Mouse (Mus musculus): ENCODE data around the gene Themis3. TPM values are rescaled to one million over a fixed set of nuclear protein-coding genes. Genes with fewer than 3 reads are reported as not detected.

Gene Themis3
- total RNA-seq (2021): not detected

DNA sequence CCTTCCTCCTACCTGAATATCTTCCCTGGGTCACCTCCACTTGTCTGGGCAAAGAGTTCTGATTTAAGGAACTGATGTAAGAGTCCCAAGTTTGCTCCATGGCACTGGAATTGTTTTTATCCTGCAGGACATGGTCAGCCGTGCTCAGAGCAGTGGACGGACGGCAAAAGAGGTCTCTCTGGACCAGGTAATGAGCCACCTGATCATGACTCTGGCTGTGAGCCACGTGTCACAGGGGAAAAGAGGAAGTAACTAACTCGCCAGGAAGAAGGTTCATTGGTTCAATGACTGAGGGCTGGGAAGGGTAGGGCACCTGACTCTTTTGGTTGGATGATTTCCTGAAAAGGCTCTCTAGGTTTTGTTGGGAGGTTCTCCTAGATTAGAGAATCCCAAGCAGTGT is at the start of gene Themis3:
Gene Themis3, minus strand, starts transcription at position 187 of the 400 bp plus-strand sequence.
- DNase-seq: no peak
- intact Hi-C loops (cut with DNase I): no loop called here

DNA sequence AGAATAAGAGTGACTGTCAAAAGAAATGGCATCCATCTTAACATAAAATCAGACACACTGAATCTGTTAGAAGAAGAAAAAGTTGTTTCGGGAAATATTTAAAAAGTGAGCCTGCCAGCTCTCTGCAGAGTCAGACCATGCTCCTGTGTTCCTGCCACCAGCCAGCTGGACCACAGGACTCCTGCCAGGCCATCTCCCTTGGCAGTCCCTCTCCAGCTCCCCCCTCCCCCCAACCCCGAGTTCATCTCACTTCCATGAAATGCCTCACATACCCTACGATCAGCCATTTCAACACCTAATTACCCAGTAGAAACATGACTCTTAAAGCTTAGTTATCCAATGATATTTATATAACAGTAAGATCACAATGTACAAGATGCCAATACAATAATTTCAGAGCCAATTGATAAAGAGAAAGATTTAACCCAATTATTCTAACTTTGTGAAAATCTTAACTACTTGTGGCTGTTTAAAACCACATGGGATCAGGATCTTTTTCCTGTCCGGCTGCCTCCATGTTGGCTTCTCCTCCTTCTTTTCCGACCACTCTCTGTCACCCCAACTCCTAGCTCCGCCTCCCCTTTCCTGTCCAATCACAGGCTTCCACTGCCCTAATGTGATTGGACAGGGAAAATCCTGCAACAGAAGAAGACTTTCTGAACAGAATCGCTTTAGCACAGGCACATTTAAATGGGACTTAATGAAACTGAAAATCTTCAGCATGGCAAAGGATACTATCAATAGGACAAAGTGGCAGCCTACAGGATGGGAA is 43.7 kb upstream of the Themis3 start:
- intact Hi-C loops (cut with DNase I): no loop called here

DNA sequence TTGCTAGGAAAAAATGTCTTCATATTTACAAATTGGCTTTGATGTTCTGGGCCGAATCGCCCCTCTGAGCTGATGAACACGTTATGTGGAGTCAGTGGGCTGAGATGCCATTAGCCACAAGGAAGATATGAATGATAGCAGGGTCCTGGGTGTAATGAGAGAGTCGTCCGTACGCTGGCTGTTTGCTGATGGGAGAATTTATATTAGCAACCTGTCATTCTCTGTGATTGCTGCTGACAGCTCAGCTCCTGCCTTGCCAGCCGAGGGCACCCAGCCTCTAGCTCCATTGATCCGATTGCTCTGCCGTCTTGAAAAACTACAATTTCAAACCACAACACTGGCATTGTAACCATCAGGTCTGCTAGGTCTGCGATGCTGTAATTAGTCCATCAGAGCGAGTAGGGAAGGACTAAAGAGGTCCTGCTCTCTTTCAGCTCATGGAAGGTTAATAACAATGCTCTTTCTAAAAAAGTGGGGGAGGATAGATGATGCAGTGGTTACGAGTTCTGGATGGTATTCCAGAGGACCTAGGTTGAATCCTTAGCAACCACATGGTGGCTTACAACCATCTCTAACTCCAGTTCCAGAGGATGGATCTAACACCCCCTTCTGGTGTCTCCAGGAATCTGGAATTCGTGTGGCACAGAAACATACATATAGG is 25.7 kb upstream of the Themis3 start:
- intact Hi-C loops (cut with DNase I): no loop called here
- no peak for DNase-seq

More for the DNA sequence above, 43.7 kb upstream of the Themis3 start:
- DNase-seq: peak in 1 of 2 experiments; percentile 8

DNA sequence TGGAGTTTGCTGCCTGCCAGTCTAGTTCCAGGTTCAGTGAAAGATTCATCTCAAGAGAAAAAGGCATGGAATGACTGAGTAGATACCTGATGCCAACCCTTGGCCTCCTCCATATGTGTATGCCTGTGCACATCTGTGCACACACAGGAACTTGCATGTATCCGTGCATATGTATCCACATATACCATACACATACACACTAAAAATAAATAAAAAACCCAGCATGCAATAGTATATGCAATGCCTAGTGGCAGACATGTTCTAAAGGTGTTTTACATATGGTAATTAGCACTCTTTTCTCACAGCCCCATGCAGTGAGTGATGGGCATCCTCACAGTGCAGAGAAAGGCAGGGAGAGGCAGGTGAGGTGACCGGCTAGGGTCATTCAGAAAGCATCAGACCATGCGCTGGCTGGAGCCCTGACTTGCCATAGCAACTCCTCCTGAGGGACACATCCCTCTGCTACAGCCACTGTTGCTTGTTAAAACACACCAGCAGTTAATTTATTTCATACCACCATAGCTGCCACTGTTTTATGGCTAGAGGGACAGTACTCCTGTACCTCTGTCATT is 24.9 kb upstream of the Themis3 start:
- DNase-seq: no peak
- intact Hi-C loops (cut with DNase I): no loop called here

DNA sequence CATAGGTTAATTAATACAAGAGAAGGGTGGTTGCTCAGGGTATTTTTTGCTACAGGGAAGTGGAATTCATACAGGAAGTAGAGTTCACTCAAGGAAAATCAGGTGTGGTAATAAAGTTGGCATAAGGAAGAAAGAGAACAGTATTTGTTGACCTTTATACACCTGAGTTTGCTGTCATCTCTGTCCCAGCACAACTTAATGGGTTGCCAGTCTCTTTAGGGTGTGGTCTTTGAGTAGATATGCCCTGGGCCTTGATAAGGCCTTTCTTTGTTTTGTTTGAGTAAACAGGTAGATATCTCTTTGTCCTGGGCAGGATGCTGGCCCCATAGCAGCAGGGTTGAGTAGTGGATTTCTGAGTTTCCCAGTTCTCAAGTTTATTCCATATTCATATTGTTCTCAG is 15.6 kb upstream of the Themis3 start:
- intact Hi-C loops (cut with DNase I): no loop called here
- DNase-seq: no peak

DNA sequence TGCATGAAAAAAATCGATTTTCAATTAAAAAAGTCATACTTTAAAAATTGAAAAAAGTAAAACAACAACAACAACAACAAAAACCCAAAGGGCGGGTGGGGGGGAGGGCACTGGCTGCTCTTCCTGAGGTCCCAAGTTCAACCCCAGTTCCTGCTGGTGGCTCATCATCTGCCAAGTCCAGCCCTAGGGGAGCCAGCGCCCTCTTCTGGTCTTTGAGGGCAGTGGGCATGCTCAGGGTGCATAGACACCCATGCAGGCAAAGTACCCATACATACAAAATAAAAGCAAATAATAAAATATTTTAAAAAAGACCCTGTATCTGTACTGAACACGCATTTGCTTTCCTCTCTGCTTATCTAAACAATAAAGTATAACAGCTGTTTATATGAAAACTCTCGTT is 10.5 kb upstream of the Themis3 start:
- intact Hi-C loops (cut with DNase I): no loop called here
- DNase-seq: no peak

DNA sequence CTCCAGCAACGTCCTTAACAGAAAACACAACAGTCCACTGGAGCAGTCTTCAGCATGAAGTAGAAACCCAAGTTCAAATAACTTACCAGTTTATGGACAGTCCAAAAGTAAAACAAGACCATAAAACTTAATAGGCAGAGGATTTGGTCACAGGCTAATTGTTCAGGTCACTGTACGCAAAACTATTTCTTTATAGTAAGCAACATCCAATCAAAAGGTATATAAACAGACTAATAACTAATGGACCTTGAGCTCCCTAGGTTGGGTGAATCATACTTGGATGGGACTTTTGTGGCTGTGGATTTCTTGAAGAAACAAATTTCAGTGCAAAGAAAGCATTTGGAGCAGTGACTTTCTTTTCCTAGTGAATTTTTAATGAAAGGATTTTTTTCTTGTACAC is 6.8 kb upstream of the Themis3 start:
- intact Hi-C loops (cut with DNase I): no loop called here

DNA sequence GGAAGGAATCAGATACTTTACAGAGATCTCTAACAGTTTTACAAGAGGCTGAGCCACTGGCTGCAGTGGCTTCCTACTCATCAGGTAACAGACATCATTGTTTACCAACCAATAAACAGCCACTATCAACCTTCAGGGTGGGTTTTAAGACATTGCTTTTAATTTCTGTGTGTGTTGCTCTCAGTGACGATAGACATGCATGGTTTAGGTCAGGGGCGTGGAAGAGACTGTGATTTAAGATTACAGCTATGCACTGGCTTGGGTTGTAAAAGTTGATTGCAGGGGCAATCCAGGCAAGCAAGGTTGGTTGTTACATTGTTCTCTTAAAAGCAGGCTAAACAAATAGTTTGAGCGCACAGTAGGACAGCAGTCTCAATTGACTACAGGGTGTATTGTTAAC is 1.4 kb upstream of the Themis3 start:
- DNase-seq: no peak
- intact Hi-C loops (cut with DNase I): no loop called here

More for the DNA sequence above, 6.8 kb upstream of the Themis3 start:
- DNase-seq: no peak

DNA sequence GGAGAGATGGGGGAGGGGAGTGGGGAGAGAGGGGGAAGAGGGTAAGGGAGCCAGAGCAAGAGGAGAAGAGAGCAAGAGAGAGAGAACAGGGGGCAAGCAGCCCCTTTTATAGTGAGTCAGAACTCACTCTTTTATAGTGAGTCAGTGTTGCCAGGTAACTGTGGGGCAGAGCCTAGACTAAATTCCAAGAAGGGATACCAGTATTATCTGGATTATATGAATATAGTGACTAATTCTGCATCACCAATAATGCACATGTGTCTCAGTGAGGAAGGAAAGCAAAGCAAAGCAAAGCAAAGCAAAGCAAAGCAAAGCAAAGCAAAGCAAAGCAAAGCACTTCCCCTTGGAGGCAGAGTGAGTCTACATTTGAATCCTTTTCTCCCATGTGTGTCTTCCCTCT is 835 bp upstream of the Themis3 start:
- no peak for DNase-seq
- intact Hi-C loops (cut with DNase I): no loop called here

DNA sequence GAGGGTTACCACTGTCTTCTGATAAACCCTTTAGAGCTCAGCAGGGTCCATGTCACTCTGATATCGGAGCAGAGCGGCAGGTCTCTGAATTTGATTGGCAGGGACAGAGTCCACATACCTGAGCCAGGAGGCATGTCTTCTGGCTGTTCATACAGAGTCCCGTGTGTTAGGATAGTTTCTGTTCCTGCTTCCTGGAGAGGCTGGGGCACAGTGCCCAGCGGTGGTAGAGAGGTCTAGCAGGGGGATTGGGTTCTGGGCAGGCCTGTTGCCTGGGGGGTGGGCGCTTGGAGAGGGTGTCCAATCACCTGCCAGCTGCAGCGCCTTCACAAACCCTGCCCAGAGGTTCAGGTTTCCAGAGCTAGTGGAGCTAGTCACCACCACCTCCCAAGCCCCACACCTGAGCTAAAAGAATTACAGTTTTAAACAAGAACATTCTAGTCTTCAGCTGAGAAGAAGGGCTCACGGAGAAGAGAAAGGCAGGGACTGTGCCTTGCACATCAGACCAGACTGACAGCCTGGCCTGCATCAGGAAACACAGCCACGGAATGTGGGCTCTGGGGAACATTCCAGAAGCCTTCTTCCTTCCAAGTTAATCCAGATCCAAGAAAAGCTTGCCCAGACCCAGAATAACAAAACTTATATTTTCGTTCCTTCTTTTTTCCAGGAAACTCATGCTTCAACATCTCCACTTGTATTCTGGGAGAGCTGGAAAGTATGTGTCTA is 3.9 kb downstream of the Themis3 start:
- DNase-seq: no peak
- intact Hi-C loops (cut with DNase I): no loop called here

DNA sequence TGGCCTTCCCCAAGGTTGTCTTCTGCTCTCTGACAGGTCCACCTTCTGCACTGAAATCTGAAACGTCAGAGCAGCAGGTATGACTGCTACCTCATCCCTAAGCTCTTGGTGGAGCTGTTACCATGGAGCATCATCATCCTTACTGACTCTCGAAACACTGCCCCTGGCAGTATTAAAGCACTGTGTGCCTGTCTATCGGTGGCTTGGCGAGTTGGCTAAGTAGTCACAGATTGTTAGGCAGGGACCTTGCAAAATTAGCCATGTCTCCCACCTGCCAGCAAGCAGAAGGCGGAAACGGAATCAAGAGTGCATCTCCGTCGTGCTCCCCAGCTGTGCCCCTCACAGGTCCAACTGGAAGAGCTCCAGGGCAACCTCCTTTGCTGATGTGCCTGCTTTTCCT is 4.6 kb downstream of the Themis3 start:
- intact Hi-C loops (cut with DNase I): no loop called here
- DNase-seq: no peak

DNA sequence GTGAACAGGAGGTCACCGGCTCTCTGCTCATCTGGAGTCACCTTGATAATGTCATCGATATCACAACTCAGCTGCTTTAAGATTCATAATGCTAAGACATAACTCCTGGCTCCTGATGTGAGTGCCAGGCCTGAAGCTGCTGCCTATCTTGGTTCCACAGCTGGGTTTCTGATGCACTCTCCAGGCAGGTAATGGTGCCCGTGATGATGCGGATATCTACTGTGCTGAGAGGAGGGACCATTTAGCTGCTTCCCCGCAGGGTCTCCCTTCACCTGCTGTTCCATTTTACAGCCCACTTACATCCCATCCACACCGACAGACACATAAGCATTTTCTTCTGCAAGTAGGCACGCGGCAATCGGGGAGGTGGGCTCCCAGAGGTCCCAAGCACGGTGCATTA is 7.7 kb downstream of the Themis3 start:
- intact Hi-C loops (cut with DNase I): no loop called here
- no peak for DNase-seq

DNA sequence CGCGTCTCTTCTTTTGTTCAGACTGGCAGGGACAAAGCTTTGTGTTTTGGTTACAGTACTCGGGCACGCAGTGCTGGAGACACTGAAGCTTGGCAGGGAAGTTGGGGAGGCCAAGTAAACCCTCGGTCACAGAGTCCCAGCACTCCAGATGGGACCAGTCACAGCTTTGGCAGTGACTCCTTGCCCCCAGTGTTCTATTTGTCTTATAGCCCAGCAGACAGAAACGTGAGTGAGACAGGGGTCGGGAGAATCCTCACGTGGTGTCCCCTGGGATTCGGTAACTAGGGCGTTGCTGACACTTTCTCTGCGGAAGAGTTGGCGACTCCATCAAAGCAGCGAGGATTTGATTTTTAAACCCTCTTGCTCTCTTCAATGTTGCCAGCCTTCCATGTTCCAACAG is 8.3 kb downstream of the Themis3 start:
- DNase-seq: peak in 1 of 2 experiments; percentile 2
- intact Hi-C loops (cut with DNase I): no loop called here

DNA sequence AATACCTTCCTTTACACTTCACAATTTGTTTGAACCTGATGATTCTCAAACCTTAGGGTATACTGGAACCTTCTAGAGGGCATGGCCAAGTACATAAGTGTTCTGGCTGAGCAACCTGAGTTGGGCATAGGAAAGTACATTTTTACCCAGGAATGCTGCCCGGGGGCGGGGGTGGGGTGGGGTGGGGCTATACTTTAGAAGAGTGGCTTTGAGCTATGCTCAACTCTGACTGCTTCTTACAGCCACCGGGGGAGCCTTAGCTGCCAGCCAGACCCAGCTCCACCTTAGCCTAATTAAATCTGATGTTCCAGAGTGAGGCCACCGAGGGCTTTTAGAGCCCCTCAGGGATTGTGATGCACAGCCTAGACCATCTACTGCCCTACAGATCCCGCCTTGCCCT is 13.4 kb downstream of the Themis3 start:
- intact Hi-C loops (cut with DNase I): no loop called here

DNA sequence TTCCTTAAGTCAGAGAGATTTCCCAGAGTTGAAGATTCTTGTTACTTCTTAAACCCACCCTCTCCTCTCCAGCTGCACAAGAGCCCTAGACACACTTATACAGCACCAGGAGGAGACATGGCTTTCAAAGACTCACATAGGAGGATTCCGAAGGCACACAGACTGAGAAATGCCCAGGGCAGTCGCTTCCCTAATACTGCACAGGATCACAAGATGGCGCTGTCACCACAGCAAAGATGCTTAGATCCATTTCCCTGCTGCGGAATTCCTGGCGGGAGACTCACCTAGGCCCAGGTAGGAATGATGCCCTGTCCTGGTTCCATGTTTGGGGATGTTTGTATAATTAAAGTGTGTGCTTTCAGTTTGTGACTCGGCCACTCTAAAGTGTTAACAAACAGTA is 16.4 kb downstream of the Themis3 start:
- peak; percentile 34 to 53 for DNase-seq
- intact Hi-C loops (cut with DNase I): loop anchor here (2.0 to 5.0 kb wide), 3 partner anchors 894 to 1259 kb away; no protein-coding TSS in a partner anchor

More for the DNA sequence above, 13.4 kb downstream of the Themis3 start:
- DNase-seq: no peak

DNA sequence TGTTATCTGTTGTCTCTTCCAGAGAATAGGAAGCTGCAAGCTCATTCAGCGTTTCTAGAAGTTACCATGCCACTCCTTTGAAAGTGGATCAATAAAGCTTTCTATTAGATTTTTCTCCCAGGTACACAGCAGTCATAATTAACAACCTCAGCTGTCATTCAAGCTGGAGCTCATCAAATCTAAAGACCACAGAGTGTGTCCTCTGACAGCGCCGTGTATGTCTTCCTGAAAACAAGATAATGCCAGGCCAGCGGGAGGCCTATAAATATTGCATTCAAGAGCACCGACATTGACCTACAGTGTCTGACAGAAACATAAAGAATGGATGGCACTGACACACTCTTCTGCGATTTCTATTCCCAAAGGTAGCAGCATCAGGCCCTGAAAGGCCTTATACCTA is 16.9 kb downstream of the Themis3 start:
- intact Hi-C loops (cut with DNase I): loop anchor here (2.0 to 5.0 kb wide), 3 partner anchors 895 to 1090 kb away; no protein-coding TSS in a partner anchor
- DNase-seq: no peak

DNA sequence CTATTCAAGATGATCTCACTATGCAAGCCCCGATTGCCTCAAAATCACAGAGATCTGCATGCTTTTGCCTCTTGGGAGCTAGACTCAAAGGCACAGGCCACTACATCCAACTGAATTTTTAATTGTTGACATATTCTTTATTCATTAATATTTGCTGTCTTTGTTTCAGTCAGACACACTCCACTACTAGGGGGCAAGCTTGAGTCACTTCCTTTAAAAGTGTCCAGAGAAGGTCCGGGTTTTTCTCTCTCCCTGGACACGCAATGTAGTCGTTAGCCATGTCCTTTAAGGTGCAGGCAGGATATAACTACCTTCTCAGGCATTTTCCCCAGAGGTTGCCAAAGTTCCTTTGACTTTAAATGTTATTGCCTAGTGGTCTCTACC is 21.8 kb downstream of the Themis3 start:
- peak in 1 of 2 experiments; percentile 38 for DNase-seq

DNA sequence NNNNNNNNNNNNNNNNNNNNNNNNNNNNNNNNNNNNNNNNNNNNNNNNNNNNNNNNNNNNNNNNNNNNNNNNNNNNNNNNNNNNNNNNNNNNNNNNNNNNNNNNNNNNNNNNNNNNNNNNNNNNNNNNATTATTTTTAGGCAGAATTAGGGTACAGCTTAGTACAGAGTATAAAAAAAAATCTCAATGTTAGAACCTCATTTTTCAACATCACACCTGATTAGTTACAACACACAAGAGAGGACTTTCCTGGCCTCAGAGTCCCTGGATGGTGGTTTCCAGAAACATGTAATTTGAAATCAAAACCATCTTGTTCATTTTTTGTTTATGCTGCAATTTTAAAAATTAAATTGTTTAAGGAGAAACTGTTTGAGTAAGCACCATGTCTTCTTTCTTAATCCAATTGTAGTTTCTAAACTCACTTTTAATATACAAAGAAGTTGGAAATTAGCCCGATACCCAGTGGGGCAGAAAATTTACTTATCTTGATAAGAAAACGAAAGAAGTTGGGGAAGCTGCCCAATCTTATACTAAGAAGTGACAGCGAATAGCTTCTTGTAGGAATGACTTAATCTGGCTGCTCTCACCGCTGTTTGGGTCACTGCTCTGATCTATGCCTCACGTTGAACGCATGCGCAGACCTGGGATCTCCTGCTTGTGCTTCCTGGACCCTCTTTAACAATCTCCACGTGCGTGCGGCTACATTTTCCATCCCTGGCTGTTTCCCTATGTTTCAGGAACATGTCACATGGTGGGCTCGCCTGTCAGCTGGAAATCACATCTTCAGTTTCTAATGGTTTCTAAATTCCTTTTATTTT is 22.4 kb downstream of the Themis3 start:
- intact Hi-C loops (cut with DNase I): no loop called here
- DNase-seq: no peak

More for the DNA sequence above, 21.8 kb downstream of the Themis3 start:
- intact Hi-C loops (cut with DNase I): no loop called here

DNA sequence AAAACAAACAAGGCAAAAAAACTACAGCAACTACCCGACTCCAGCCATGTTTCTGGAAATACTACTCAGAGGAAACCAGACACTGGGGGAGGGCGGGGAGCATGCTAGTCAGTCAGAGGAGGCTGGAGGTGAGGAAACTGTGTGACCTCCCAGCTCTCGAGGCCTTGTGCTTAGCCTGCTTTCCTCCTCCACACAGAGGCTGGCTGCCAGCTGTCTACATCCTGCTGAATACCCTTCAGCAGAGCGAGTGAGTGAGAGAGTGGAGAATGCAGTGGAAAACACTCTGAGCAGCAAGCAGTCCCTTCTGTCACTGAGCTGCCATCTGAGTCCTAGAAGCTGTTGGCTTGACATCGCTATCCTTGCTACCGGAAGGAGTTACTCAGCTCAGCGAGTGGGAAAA is 30.2 kb downstream of the Themis3 start:
- DNase-seq: no peak
- intact Hi-C loops (cut with DNase I): no loop called here

DNA sequence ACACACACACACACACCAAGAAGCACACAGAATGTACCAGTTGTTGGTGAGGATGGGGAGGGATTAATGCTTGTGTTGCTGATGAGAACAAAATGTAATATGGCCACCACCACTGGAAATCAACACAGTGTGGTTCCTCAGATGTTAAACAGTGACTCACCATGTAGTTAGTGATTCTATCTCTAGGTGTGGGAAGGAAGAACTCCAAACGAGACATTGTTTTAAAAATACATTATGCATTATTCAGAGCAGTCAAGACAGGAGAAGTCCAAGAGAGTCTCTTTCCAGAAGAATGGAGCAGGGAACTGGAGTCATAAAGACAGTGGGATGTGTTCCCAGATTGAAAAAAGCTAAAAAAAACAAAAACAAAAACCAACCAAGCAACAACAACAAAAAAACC is 30.9 kb downstream of the Themis3 start:
- no peak for DNase-seq
- intact Hi-C loops (cut with DNase I): no loop called here
